Mouse (Mus musculus) left cerebral cortex, adult 11 months (tissue): ENCODE measurements around the gene 2900011O08Rik.
A peak's percentile ranks its signal among the peaks of the same experiment; 100 is the strongest.

ENCODE experiments used
- DNase-seq: peaks from one replicate; pipeline ENCODE4 v3.0.0; 2022; ENCODE audit warnings: low spot score

2900011O08Rik gene

GRCm38 (mm10) chr16:14004726-14005125 is 18.3 kb downstream of the 2900011O08Rik start:
- no peak for DNase-seq

GRCm38 (mm10) chr16:14005266-14005665 is 18.9 kb downstream of the 2900011O08Rik start:
- DNase-seq = no peak

- DNase-seq = no peak
Observed at GRCm38 (mm10) chr16:14008081-14008480, 21.7 kb downstream of the 2900011O08Rik start.

- DNase-seq = no peak
Observed at GRCm38 (mm10) chr16:14008708-14009107, 22.3 kb downstream of the 2900011O08Rik start.

- DNase-seq = no peak
Observed at GRCm38 (mm10) chr16:14009966-14010365, 23.6 kb downstream of the 2900011O08Rik start.

- DNase-seq = no peak
Observed at GRCm38 (mm10) chr16:14017306-14017705, 30.9 kb downstream of the 2900011O08Rik start.

GRCm38 (mm10) chr16:14021166-14021822 is 34.9 kb downstream of the 2900011O08Rik start:
- DNase-seq = no peak

GRCm38 (mm10) chr16:14025091-14025990 is 38.9 kb downstream of the 2900011O08Rik start:
- no peak for DNase-seq

GRCm38 (mm10) chr16:14029072-14029471 is 42.7 kb downstream of the 2900011O08Rik start:
- DNase-seq = no peak

GRCm38 (mm10) chr16:14029851-14030250 is 43.4 kb downstream of the 2900011O08Rik start:
- no peak for DNase-seq

GRCm38 (mm10) chr16:14030650-14031049 is 44.2 kb downstream of the 2900011O08Rik start:
- DNase-seq = no peak

- no peak for DNase-seq
Observed at GRCm38 (mm10) chr16:14033076-14033475, 46.7 kb downstream of the 2900011O08Rik start.

- no peak for DNase-seq
Observed at GRCm38 (mm10) chr16:14042421-14042820, 56.0 kb downstream of the 2900011O08Rik start.

- no peak for DNase-seq
Observed at GRCm38 (mm10) chr16:14044695-14045094, 58.3 kb downstream of the 2900011O08Rik start.

- no peak for DNase-seq
Observed at GRCm38 (mm10) chr16:14046224-14046756, 59.9 kb downstream of the 2900011O08Rik start.

- no peak for DNase-seq
Observed at GRCm38 (mm10) chr16:14052221-14052620, 65.8 kb downstream of the 2900011O08Rik start.

- no peak for DNase-seq
Observed at GRCm38 (mm10) chr16:14053116-14053515, 66.7 kb downstream of the 2900011O08Rik start.

- no peak for DNase-seq
Observed at GRCm38 (mm10) chr16:14055271-14055670, 68.9 kb downstream of the 2900011O08Rik start.

- DNase-seq = peak; percentile 23
Observed at GRCm38 (mm10) chr16:14056734-14057133, 70.3 kb downstream of the 2900011O08Rik start.

GRCm38 (mm10) chr16:14058541-14058940 is 72.1 kb downstream of the 2900011O08Rik start:
- no peak for DNase-seq

GRCm38 (mm10) chr16:14059118-14059854 is 72.9 kb downstream of the 2900011O08Rik start:
- DNase-seq = no peak

- no peak for DNase-seq
Observed at GRCm38 (mm10) chr16:14059869-14060268, 73.5 kb downstream of the 2900011O08Rik start.
